Mouse (Mus musculus) MEL (cell line): ENCODE results near the gene Ggps1. TPM values are rescaled to one million over a fixed set of nuclear protein-coding genes. Genes with fewer than 3 reads are reported as not detected.

Source experiments
- DNase-seq: peaks from one replicate; pipeline ENCODE4 v3.0.0; 2011; ENCODE audit warnings: low read depth, low spot score
- H3K27ac ChIP-seq: 2 replicates; pipeline ENCODE4 v1.5.1; 2012; ENCODE audit warnings: low read depth, mild to moderate bottlenecking, control low read depth, low read length, moderate library complexity; ENCODE audit not compliant: control insufficient read depth
- H3K27me3 ChIP-seq, 2 experiments: fragments of 150-350 bp in 1 of 2; sonication (generic) in 1 of 2; 2 replicates each; pipeline ENCODE4 v1.6.1; 2012; ENCODE audit warnings: low read length in 2 of 2, mild to moderate bottlenecking in 2 of 2, improper control_type of control experiment in 1 of 2, moderate library complexity in 1 of 2; ENCODE audit not compliant: insufficient read depth in 2 of 2, control insufficient read depth in 1 of 2
- H3K36me3 ChIP-seq, 2 experiments: 2 replicates each; pipeline ENCODE4 v1.6.1; 2012 to 2014; ENCODE audit warnings: low read length in 2 of 2, improper control_type of control experiment in 1 of 2, inconsistent platforms in 1 of 2, mild to moderate bottlenecking in 1 of 2; ENCODE audit not compliant: insufficient read depth in 2 of 2, control insufficient read depth in 1 of 2
- H3K4me1 ChIP-seq, 2 experiments: fragments of 150-350 bp in 1 of 2; sonication (generic) in 1 of 2; 2 replicates each; pipeline ENCODE4 v1.6.1; 2012; ENCODE audit warnings: low read length in 2 of 2, improper control_type of control experiment in 1 of 2, mild to moderate bottlenecking in 1 of 2; ENCODE audit not compliant: insufficient read depth in 2 of 2, control insufficient read depth in 1 of 2
- H3K4me3 ChIP-seq, 2 experiments: fragments of 150-350 bp in 1 of 2; sonication (generic) in 1 of 2; 2 replicates each; pipeline ENCODE4 v1.5.1; 2012; ENCODE audit warnings: low read depth in 2 of 2, low read length in 2 of 2, mild to moderate bottlenecking in 2 of 2, moderate library complexity in 2 of 2, control low read depth in 1 of 2, improper control_type of control experiment in 1 of 2; ENCODE audit not compliant: control insufficient read depth in 1 of 2, insufficient read depth in 1 of 2
- H3K79me2 ChIP-seq: 2 replicates; pipeline ENCODE4 v1.6.1; 2012; ENCODE audit warnings: mild to moderate bottlenecking, low read length, moderate library complexity; ENCODE audit not compliant: control insufficient read depth, poor library complexity, insufficient read depth
- H3K9ac ChIP-seq: 2 replicates; pipeline ENCODE4 v1.6.1; 2012; ENCODE audit warnings: low read depth, mild to moderate bottlenecking, control low read depth, low read length, moderate library complexity; ENCODE audit not compliant: control insufficient read depth, poor library complexity, severe bottlenecking
- H3K9me3 ChIP-seq: fragments of 150-350 bp; sonication (generic); replicated peaks from 2 replicates; pipeline ENCODE4 v1.6.1; 2012; ENCODE audit warnings: mild to moderate bottlenecking, low read length, improper control_type of control experiment, moderate library complexity; ENCODE audit not compliant: insufficient read depth
- CTCF ChIP-seq, 3 experiments: IDR thresholded peaks in 2 of 3; conservative IDR thresholded peaks in 1 of 3; 2 replicates each; pipeline ENCODE4 v1.5.1; 2011 to 2012; ENCODE audit warnings: low read length in 3 of 3, low read depth in 2 of 3, mild to moderate bottlenecking in 2 of 3, improper control_type of control experiment in 1 of 3, inconsistent platforms in 1 of 3, mixed read lengths in 1 of 3, moderate library complexity in 1 of 3; ENCODE audit not compliant: control insufficient read depth in 1 of 3, insufficient read depth in 1 of 3, poor library complexity in 1 of 3, severe bottlenecking in 1 of 3
- KAT2A ChIP-seq: conservative IDR thresholded peaks from 2 replicates; pipeline ENCODE4 v1.6.1; 2012; ENCODE audit warnings: low read depth, low read length, improper control_type of control experiment, inconsistent platforms
- MYC ChIP-seq: IDR thresholded peaks from 2 replicates; pipeline ENCODE4 v1.6.1; 2011; ENCODE audit warnings: low read depth, mild to moderate bottlenecking, low read length, improper control_type of control experiment, moderate library complexity
- POLR2AphosphoS2 ChIP-seq: IDR thresholded peaks from 2 replicates; pipeline ENCODE4 v1.6.1; 2011; ENCODE audit warnings: low read length, improper control_type of control experiment
- RAD21 ChIP-seq: IDR thresholded peaks from 2 replicates; pipeline ENCODE4 v1.6.1; 2011; ENCODE audit warnings: mild to moderate bottlenecking, low read depth, low read length, improper control_type of control experiment
- SMC3 ChIP-seq: IDR thresholded peaks from 2 replicates; pipeline ENCODE4 v1.6.1; 2011; ENCODE audit warnings: low read depth, low read length, improper control_type of control experiment
- UBTF ChIP-seq: IDR thresholded peaks from 2 replicates; pipeline ENCODE4 v1.6.1; 2012; ENCODE audit warnings: low read depth, mild to moderate bottlenecking, inconsistent platforms, low read length, improper control_type of control experiment, moderate library complexity, borderline replicate concordance; ENCODE audit not compliant: insufficient read depth
- ZC3H11A ChIP-seq: IDR thresholded peaks from 2 replicates; pipeline ENCODE4 v1.6.1; 2012; ENCODE audit warnings: low read depth, mild to moderate bottlenecking, inconsistent platforms, low read length, improper control_type of control experiment
- polyA plus RNA-seq, 2 experiments: library from polyadenylated mRNA; stranded (reverse) in 1 of 2; unstranded in 1 of 2; fragments of >175 nt in 1 of 2; fragments of >200 nt in 1 of 2; gene quantifications; 2 replicates each; pipeline versions ENCODE4 v1.2.1 to v1.2.4; 2012; ENCODE audit warnings: low replicate concordance in 2 of 2, low read depth in 1 of 2; ENCODE audit not compliant: insufficient read length in 2 of 2, insufficient read depth in 1 of 2, missing spikeins in 1 of 2
- total RNA-seq: library from RNA; depleted of rRNA; stranded (reverse); fragments of 300-350 nt; gene quantifications from 2 replicates; pipeline ENCODE4 v1.2.3, GENCODE M21; 2012; rRNA removed

Ggps1 gene
- total and polyA plus RNA-seq, 3 experiments, result 23.3 to 31.3 TPM; not detected in 1

GRCm38 (mm10) chr13:14004086-14004485 lies 59.2 kb downstream of the Ggps1 start:
- Histone ChIP-seq H3K9me3 (no peaks in the 10 kb centered on the region), H3K9ac (no peak overlapping the region)
- TF ChIP-seq CTCF (IDR thresholded peaks at IDR 0.05 in 2 of 3, conservative IDR thresholded peaks at IDR 0.05 in 1 of 3; ENCODE audit: control insufficient read depth in 1 of 3, insufficient read depth in 1 of 3, low read depth in 2 of 3, low read length in 3 of 3, poor library complexity in 1 of 3, severe bottlenecking in 1 of 3) (peak in 2 of 3 experiments; percentile 22 to 39; a peak in 2 of 6 replicates), RAD21 (peak; percentile 48), MYC (no peak), UBTF (no peak), ZC3H11A (peak; percentile 53), SMC3 (peak; percentile 48)
- TF ChIP-seq, all 39 proteins: peak for 4
- DNase-seq, result peak; percentile 39
- Histone ChIP-seq H3K4me3 (no peak overlapping the region), H3K79me2 (no peaks in the 10 kb centered on the region), H3K36me3 (peaks cover 0 to 44% of the 10 kb centered on the region in 2 experiments; a peak in 3 of 4 replicates), H3K27ac (no peak overlapping the region), H3K4me1 (no peaks in the 10 kb centered on the region), H3K27me3 (no peaks in the 10 kb centered on the region)

GRCm38 (mm10) chr13:14002706-14003105 lies 60.6 kb downstream of the Ggps1 start:
- no peak for DNase-seq
- Histone ChIP-seq H3K27ac (no peak overlapping the region), H3K79me2 (no peaks in the 10 kb centered on the region), H3K9ac (no peak overlapping the region), H3K4me3 (no peak overlapping the region), H3K4me1 (no peaks in the 10 kb centered on the region), H3K36me3 (peaks cover 0 to 50% of the 10 kb centered on the region in 2 experiments; a peak in 3 of 4 replicates), H3K9me3 (no peaks in the 10 kb centered on the region), H3K27me3 (no peaks in the 10 kb centered on the region)
- no peak for TF ChIP-seq KAT2A
- TF ChIP-seq POLR2AphosphoS2, result peak; percentile 16; the same call in 1 of the 2 replicates

Other genes starting within 250 kb of the Ggps1 start
- 67.4 and 73.8 TPM in 2 replicates for gene B3galnt2, start 109.0 kb downstream of the Ggps1 start, total RNA-seq
- gene B3galnt2, start 109.0 kb downstream of the Ggps1 start, polyA plus RNA-seq, result 10 to 100 TPM in 1 of 2 experiments, not detected in 1; 61.7 TPM
- 35.3 and 36.8 TPM in 2 replicates for gene Tbce, start 23.9 kb downstream of the Ggps1 start, total RNA-seq
- gene Tbce, start 23.9 kb downstream of the Ggps1 start, polyA plus RNA-seq, result 10 to 100 TPM in 1 of 2 experiments, not detected in 1; 56.9 TPM
- 8.0 and 8.5 TPM in 2 replicates for gene Arid4b, start 256 bp downstream of the Ggps1 start, total RNA-seq
- gene Arid4b, start 256 bp downstream of the Ggps1 start, polyA plus RNA-seq, result 10 to 100 TPM; 13.0 to 24.8 TPM